Mouse (Mus musculus): ENCODE measurements around the gene Lrba. TPM values are rescaled to one million over a fixed set of nuclear protein-coding genes. Genes with fewer than 3 reads are reported as not detected.

The Lrba gene
- polyA plus RNA-seq, 1 experiment from 2014 or later = 3.7 TPM

DNA sequence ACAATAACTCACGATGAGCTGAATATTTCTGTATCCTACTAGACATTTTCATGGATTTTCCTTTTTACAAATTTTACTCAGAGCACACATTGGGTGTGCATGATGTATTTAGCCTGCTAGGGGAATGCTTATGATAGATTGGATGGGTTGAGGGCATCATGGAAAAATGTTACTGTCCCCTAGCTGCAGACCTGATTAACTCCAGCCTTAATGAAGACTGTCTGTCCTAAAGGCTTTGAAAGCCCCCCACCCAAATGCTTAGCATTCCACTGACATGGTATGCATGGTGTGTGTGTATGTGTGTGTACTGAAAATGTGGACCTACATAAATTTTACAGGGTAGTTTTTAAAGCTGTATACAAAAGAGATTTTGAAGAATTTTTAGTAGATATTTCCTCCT is 487.1 kb downstream of the Lrba start:
- no peak for ATAC-seq (ENCODE audit: insufficient number of reproducible peaks, low FRiP score, low TSS enrichment, low read depth)
- no peak overlapping the region for H3K27ac ChIP-seq
- WGBS = 68% methylated on average over 1 of the region's 1 CpGs
- no peaks in the 10 kb centered on the region for H3K9me3 ChIP-seq
- H3K4me3 ChIP-seq = no peak overlapping the region
- no peak overlapping the region for H3K9ac ChIP-seq
- H3K36me3 ChIP-seq = no peaks in the 10 kb centered on the region
- H3K27me3 ChIP-seq = no peaks in the 10 kb centered on the region
- no peak overlapping the region for H3K4me2 ChIP-seq
- no peaks in the 10 kb centered on the region for H3K4me1 ChIP-seq

DNA sequence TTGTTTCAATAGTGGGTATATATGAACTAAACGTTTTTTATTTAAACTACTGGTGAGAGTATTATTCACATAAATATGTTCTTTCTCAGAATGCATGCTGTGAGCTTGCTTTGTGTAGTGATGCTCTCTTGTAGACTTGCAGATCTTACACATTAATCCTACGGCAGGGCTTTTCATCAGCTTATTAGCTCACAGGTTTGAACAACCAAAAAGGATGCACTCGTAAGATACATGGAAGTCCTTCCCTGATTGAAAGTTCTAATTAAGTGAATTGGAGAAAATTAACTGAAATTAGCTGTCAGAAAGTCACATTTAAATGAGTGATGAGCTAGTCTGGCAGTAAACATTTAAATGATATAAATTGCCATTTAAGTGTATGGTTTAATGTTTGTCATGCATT is 488.3 kb downstream of the Lrba start:
- Histone ChIP-seq H3K4me2 (no peak overlapping the region), H3K27ac (no peak overlapping the region), H3K4me1 (no peaks in the 10 kb centered on the region), H3K27me3 (no peaks in the 10 kb centered on the region), H3K9ac (no peak overlapping the region), H3K36me3 (no peaks in the 10 kb centered on the region), H3K4me3 (no peak overlapping the region), H3K9me3 (no peaks in the 10 kb centered on the region)
- no peak for ATAC-seq (ENCODE audit: insufficient number of reproducible peaks, low FRiP score, low TSS enrichment, low read depth)
- 52% methylated on average over 3 of the region's 3 CpGs for WGBS

DNA sequence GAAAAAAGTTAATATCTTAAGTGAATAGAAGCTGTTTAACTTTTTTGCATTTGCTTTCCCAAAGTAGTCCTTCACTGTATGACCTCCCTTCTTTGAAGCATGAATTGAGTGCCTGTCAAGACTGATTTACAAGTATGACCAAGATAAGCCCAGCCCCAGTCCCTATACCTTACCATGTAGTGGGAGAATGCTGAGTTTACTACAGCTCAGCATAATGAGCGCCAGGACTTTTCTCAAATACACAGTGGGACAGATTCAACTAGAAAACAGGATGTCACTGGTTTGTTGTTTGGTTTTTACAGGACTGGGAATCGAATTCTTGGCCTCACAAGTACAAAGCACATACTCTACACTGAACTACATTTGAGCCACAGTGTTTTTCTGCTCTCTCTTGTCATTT is 490.0 kb downstream of the Lrba start:
- WGBS = 55% methylated on average over 2 of the region's 2 CpGs
- Histone ChIP-seq H3K4me2 (no peak overlapping the region), H3K9ac (no peak overlapping the region), H3K36me3 (no peaks in the 10 kb centered on the region), H3K27me3 (no peaks in the 10 kb centered on the region), H3K4me3 (no peak overlapping the region), H3K27ac (no peak overlapping the region), H3K4me1 (no peaks in the 10 kb centered on the region), H3K9me3 (no peaks in the 10 kb centered on the region)
- no peak for ATAC-seq (ENCODE audit: insufficient number of reproducible peaks, low FRiP score, low TSS enrichment, low read depth)

DNA sequence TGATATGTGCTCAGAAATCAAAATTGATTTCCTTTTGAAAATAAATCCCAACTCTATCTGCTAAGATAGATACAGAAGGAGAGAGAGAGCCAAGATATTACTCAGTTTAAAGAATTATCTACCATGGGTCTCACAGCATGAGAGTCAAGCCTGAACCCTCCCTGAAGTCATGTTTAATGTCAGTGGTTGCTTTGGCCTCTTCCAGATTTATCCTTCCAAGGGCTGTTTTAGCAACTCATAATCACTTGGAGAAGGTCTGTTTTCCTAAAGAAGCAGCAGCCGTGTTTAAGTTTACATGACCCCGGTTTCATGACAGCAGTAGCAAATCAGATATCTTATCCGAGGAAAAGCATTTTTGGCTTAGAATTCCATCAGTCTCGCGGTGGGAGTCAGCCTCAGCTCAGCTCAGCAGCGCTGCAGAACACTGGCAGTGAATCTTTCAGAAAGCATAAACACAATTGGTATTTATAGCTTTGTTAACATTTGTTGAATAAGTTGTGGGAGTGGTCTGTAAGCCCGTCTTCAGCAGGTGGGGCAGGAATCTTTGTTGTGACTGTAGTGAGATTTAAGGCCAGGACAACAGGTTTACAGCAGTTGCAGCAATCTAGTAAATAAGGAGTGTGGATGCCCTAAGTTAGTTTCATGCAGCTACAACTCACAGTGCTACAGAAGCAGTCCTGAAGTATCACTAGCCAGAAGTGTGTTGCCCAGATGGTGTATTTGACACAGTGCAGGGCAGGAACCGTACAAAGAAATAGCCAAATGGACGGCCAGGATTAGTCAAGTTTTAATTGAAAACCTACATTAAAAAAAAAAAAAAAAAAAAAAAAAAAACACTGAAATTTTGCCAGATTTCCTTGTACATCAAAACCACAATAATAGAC is 499.2 kb downstream of the Lrba start:
- no peak overlapping the region for H3K4me2 ChIP-seq
- H3K9me3 ChIP-seq = no peaks in the 10 kb centered on the region
- H3K27me3 ChIP-seq = no peaks in the 10 kb centered on the region
- H3K4me3 ChIP-seq = no peak overlapping the region
- no peak overlapping the region for H3K9ac ChIP-seq
- no peaks in the 10 kb centered on the region for H3K36me3 ChIP-seq
- no peak for ATAC-seq (ENCODE audit: insufficient number of reproducible peaks, low FRiP score, low TSS enrichment, low read depth)
- WGBS = 25% methylated on average over 9 of the region's 9 CpGs
- H3K27ac ChIP-seq = no peak overlapping the region
- H3K4me1 ChIP-seq = no peaks in the 10 kb centered on the region

DNA sequence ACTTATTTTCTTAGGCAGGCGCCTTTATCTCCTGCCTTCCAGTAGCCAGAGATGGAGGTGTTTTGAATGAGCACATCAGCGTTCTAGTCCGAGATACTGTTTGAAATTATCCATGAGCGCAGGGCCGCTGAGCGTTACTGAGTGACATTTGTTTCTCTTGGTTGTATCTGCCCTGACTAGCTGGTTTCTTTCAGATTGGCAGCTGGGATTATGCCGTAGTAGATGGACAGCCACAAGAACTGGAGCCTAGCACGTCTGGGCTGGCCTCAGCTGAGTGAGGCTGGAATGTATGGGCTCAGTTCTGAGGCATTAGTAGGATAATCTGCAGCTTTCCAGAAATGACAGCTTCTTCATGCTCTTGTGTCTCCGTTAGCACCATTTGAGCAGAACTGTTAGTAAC is 500.6 kb downstream of the Lrba start:
- Histone ChIP-seq H3K9me3 (no peaks in the 10 kb centered on the region), H3K36me3 (no peaks in the 10 kb centered on the region), H3K27me3 (no peaks in the 10 kb centered on the region), H3K4me3 (no peak overlapping the region), H3K4me1 (no peaks in the 10 kb centered on the region), H3K4me2 (no peak overlapping the region), H3K9ac (no peak overlapping the region), H3K27ac (no peak overlapping the region)
- no peak for ATAC-seq (ENCODE audit: insufficient number of reproducible peaks, low FRiP score, low TSS enrichment, low read depth)
- WGBS = 73% methylated on average over 9 of the region's 9 CpGs

DNA sequence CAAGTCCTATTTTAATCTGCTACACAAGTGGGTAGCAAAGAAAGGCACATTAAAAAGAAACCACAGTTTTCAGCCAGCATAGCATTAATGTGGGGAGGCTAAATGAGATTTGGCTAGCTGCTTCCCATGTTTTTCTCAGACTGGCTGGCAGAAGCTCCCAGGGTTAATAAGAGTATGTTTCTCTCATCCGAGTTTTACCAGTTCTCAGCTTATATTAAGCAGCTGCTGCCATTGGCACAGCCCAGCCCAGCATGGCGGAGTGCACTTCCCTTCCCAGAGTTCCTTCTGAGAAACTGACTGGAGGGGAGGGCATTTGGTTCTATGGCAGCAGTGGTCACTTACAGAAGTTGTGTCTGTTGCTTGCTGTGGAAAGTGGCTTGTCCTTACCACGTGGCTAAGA is 514.4 kb downstream of the Lrba start:
- WGBS = 64% methylated on average over 3 of the region's 3 CpGs
- ATAC-seq (ENCODE audit: insufficient number of reproducible peaks, low FRiP score, low TSS enrichment, low read depth) = no peak
- H3K27ac ChIP-seq = no peak overlapping the region
- no peak overlapping the region for H3K4me2 ChIP-seq
- H3K9me3 ChIP-seq = no peaks in the 10 kb centered on the region
- peaks cover 4% of the 10 kb centered on the region; the same call in 1 of the 2 replicates for H3K36me3 ChIP-seq
- no peak overlapping the region for H3K9ac ChIP-seq
- no peak overlapping the region for H3K4me3 ChIP-seq
- no peaks in the 10 kb centered on the region for H3K27me3 ChIP-seq
- H3K4me1 ChIP-seq = no peaks in the 10 kb centered on the region

DNA sequence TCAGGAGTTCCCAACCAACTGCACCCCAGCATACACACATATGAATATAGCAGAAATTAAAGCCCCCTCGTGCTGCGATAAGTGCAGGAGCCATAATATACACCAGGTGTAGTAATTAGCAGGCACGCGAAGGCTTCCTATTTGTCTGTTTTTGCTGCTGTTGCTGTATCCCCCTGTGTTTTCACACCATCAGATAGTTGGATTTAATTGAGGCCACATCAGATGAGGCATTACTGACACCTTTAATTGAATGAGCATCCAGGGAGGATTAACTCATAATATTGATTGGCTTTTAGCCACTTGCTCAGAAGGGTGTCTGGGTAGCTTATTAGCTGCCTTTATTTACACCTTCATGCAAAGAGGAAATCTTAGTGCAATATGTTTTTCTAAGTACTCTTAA is 515.3 kb downstream of the Lrba start:
- Histone ChIP-seq H3K27ac (no peak overlapping the region), H3K4me1 (no peaks in the 10 kb centered on the region; the same call in 1 of the 2 replicates), H3K9ac (no peak overlapping the region), H3K27me3 (no peaks in the 10 kb centered on the region), H3K9me3 (no peaks in the 10 kb centered on the region), H3K4me3 (no peak overlapping the region), H3K36me3 (peaks cover 4% of the 10 kb centered on the region; the same call in 1 of the 2 replicates), H3K4me2 (no peak overlapping the region)
- no peak for ATAC-seq (ENCODE audit: insufficient number of reproducible peaks, low FRiP score, low TSS enrichment, low read depth)
- WGBS = 49% methylated on average over 4 of the region's 4 CpGs

DNA sequence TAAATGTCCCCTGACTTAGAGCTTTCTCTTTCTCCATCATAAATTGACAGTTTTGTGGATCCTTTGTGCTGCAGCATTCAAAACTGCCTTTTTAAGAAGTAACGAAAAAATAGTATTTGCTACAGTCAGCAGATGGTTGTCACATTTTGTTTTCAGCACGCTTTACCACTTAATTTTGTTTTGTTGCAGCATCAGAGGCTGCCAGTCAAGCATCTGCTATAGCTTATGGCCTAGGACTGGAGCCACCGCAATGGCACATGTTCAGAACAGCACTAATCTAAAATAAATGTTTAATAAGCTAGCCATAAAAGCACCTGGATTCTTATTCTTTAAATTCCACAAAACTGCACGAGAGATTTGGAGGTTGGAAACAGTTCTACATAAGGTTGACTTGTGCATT is 520.9 kb downstream of the Lrba start:
- Histone ChIP-seq H3K27ac (no peak overlapping the region), H3K27me3 (no peaks in the 10 kb centered on the region), H3K4me1 (peaks cover 6% of the 10 kb centered on the region; the same call in 1 of the 2 replicates), H3K9me3 (no peaks in the 10 kb centered on the region), H3K9ac (no peak overlapping the region), H3K4me3 (no peak overlapping the region), H3K36me3 (no peaks in the 10 kb centered on the region), H3K4me2 (no peak overlapping the region)
- WGBS = 37% methylated on average over 4 of the region's 4 CpGs
- no peak for ATAC-seq (ENCODE audit: insufficient number of reproducible peaks, low FRiP score, low TSS enrichment, low read depth)

DNA sequence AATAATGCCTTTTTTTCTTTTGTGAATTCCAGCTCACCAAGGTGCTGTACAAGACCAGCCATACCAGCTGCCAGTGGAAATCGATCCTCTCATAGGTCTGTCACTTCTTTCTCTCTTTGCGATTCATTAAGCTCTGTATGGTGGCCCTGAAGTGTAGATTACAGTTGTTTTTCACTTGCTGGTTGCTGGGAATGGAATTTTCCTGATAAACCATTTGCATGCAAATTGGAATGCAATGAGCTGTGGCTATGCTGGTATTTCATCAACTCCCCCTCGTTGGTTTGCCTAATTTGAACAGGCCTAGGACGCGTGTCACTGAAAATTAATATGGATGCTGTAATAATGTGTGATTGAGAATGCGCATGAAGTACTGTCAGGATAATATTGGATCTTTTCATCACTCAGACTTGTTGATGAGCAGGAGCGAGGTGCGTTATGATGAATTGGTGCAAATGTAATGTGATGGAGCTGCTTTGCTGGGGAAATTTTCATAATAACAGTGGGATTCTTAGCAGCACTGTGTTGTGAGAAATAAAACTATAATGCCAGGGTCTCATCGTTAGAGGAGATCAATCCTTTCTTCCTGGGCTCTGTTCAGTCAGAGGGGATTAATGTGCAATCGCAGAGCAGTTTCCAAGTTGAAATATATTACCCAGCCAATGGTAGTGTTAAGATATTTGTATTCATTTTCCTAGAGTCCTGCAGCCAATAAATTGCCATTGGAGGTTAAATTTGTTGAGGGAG is 521.5 kb downstream of the Lrba start:
- Histone ChIP-seq H3K9ac (no peak overlapping the region), H3K4me3 (no peak overlapping the region), H3K27ac (no peak overlapping the region), H3K27me3 (no peaks in the 10 kb centered on the region), H3K4me1 (peaks cover 6% of the 10 kb centered on the region; the same call in 1 of the 2 replicates), H3K4me2 (no peak overlapping the region), H3K36me3 (no peaks in the 10 kb centered on the region), H3K9me3 (no peaks in the 10 kb centered on the region)
- no peak for ATAC-seq (ENCODE audit: insufficient number of reproducible peaks, low FRiP score, low TSS enrichment, low read depth)
- 60% methylated on average over 10 of the region's 10 CpGs for WGBS

DNA sequence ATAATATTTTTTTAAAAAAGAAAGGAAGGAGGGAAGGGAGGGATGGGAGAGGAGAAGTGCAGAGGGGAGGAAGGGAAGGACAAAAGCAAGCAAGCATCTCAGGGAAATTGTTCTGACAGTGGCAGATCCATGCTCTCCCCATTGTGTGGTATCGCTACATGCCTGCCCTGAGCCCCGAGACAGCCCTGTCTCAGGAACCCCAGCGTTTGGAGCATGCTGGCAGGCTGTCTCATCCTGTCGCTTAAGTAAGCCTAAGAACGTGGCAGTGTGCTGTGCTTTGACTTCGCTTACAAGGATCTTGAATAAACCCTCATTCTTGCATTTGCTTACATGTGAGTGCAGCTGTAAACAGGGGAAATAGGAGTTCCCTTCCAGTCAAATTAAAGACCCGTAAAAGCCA is 526.2 kb downstream of the Lrba start:
- Histone ChIP-seq H3K27me3 (no peaks in the 10 kb centered on the region), H3K4me1 (peaks cover 12% of the 10 kb centered on the region), H3K36me3 (no peaks in the 10 kb centered on the region), H3K27ac (no peak overlapping the region), H3K4me2 (no peak overlapping the region), H3K9me3 (no peaks in the 10 kb centered on the region), H3K9ac (no peak overlapping the region), H3K4me3 (no peak overlapping the region)
- no peak for ATAC-seq (ENCODE audit: insufficient number of reproducible peaks, low FRiP score, low TSS enrichment, low read depth)
- 46% methylated on average over 7 of the region's 7 CpGs for WGBS

DNA sequence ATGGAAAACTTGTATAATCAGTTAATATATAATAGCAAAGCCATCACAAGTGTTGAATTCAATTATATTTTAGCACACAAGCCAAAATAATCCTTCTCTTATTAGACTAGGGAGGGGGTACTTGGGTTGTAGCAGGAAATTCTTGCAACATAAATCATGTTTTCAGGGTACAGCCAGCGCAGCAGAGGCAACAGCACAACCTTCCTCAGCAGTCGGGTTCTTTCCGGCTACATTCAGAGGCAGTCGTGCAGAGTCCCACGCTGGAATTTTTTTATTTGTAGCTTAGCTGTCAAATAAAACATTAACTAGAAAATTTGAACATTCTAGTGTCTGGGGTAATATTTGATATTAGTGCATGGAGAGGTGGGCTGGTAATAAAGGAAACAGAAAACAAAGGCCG is 529.7 kb downstream of the Lrba start:
- no peak overlapping the region for H3K4me2 ChIP-seq
- H3K9ac ChIP-seq = no peak overlapping the region
- ATAC-seq (ENCODE audit: insufficient number of reproducible peaks, low FRiP score, low TSS enrichment, low read depth) = no peak
- H3K4me3 ChIP-seq = no peak overlapping the region
- H3K4me1 ChIP-seq = peaks cover 6% of the 10 kb centered on the region; the same call in 1 of the 2 replicates
- H3K27ac ChIP-seq = peak overlapping the region; percentile 28; the same call in 1 of the 2 replicates
- H3K9me3 ChIP-seq = no peaks in the 10 kb centered on the region
- H3K27me3 ChIP-seq = no peaks in the 10 kb centered on the region
- H3K36me3 ChIP-seq = no peaks in the 10 kb centered on the region
- 21% methylated on average over 6 of the region's 6 CpGs for whole genome bisulfite sequencing

All from limb, embryonic 15.5 days (tissue).